Mouse (Mus musculus) embryonic facial prominence, embryonic 10.5 days (tissue): ENCODE data around the gene Lyst. TPM values are rescaled to one million over a fixed set of nuclear protein-coding genes. Genes with fewer than 3 reads are reported as not detected.

Experiments
- DNase-seq: peaks from one replicate; pipeline ENCODE4 v3.0.0-alpha.2; 2017; ENCODE audit warnings: low spot score
- H3K27ac ChIP-seq: fragments of 300-500 bp; sonication (generic); replicated peaks from 2 replicates; pipeline ENCODE4 v1.5.1; 2016; ENCODE audit warnings: mild to moderate bottlenecking
- H3K27me3 ChIP-seq: fragments of 300-500 bp; sonication (generic); replicated peaks from 2 replicates; pipeline ENCODE4 v1.6.1; 2016; ENCODE audit warnings: low read depth, mild to moderate bottlenecking; ENCODE audit not compliant: poor library complexity, severe bottlenecking
- H3K36me3 ChIP-seq: fragments of 300-500 bp; sonication (generic); replicated peaks from 2 replicates; pipeline ENCODE4 v1.6.1; 2016; ENCODE audit warnings: mild to moderate bottlenecking, moderate library complexity
- H3K4me1 ChIP-seq: fragments of 300-500 bp; sonication (generic); 2 replicates; pipeline ENCODE4 v1.6.1; 2016
- H3K4me3 ChIP-seq: fragments of 300-500 bp; sonication (generic); 2 replicates; pipeline ENCODE4 v1.5.1; 2016; ENCODE audit warnings: mild to moderate bottlenecking, moderate library complexity
- H3K9me3 ChIP-seq: fragments of 300-500 bp; sonication (generic); 2 replicates; pipeline ENCODE4 v1.6.1; 2016; ENCODE audit warnings: mild to moderate bottlenecking
- WGBS: fragments of 180-500 bp; shearing (Covaris S2); methylation state at CpG from one replicate; pipeline ENCODE4 v1.1.7; 2016; 5-methylcytosine and 5-hydroxymethylcytosine counted together
- polyA plus RNA-seq: library from polyadenylated mRNA; unstranded; fragments of >200 nt; fragmentation: Nextera tagmentation; extraction: Ambion mirVana; gene quantifications from 2 replicates; pipeline ENCODE4 v1.2.1, GENCODE M21; 2016

Lyst gene
- polyA plus RNA-seq, 1 experiment from 2014 or later, result 3.6 TPM

- WGBS, result 82% methylated on average over 5 of the region's 5 CpGs
- Histone ChIP-seq H3K27ac (no peak overlapping the region), H3K9me3 (no peaks in the 10 kb centered on the region), H3K36me3 (no peaks in the 10 kb centered on the region), H3K4me3 (no peak overlapping the region), H3K4me1 (no peaks in the 10 kb centered on the region), H3K27me3 (no peaks in the 10 kb centered on the region)
- DNase-seq, result no peak
Observed at GRCm38 (mm10) chr13:13558900-13559299, 31.3 kb upstream of the Lyst start.

- H3K4me3 ChIP-seq, result no peak overlapping the region
- no peaks in the 10 kb centered on the region for H3K27me3 ChIP-seq
- no peaks in the 10 kb centered on the region for H3K9me3 ChIP-seq
- H3K4me1 ChIP-seq, result no peaks in the 10 kb centered on the region
- WGBS, result 89% methylated on average over 6 of the region's 6 CpGs
- no peaks in the 10 kb centered on the region for H3K36me3 ChIP-seq
- no peak overlapping the region for H3K27ac ChIP-seq
- no peak for DNase-seq
Observed at GRCm38 (mm10) chr13:13562571-13562970, 27.6 kb upstream of the Lyst start.

GRCm38 (mm10) chr13:13564116-13564515 is 26.1 kb upstream of the Lyst start:
- 81% methylated on average over 2 of the region's 2 CpGs for WGBS
- no peaks in the 10 kb centered on the region for H3K36me3 ChIP-seq
- no peak for DNase-seq
- no peaks in the 10 kb centered on the region for H3K4me1 ChIP-seq
- no peak overlapping the region for H3K4me3 ChIP-seq
- no peaks in the 10 kb centered on the region for H3K9me3 ChIP-seq
- H3K27me3 ChIP-seq, result no peaks in the 10 kb centered on the region
- H3K27ac ChIP-seq, result no peak overlapping the region

- H3K36me3 ChIP-seq, result no peaks in the 10 kb centered on the region
- H3K27ac ChIP-seq, result no peak overlapping the region
- H3K4me1 ChIP-seq, result no peaks in the 10 kb centered on the region; the same call in 1 of the 2 replicates
- WGBS, result 80% methylated on average over 4 of the region's 4 CpGs
- no peak overlapping the region for H3K4me3 ChIP-seq
- no peaks in the 10 kb centered on the region for H3K9me3 ChIP-seq
- no peaks in the 10 kb centered on the region for H3K27me3 ChIP-seq
- DNase-seq, result no peak
Observed at GRCm38 (mm10) chr13:13564541-13564940, 25.7 kb upstream of the Lyst start.

GRCm38 (mm10) chr13:13567640-13568039 is 22.6 kb upstream of the Lyst start:
- Histone ChIP-seq H3K4me3 (no peak overlapping the region), H3K4me1 (no peaks in the 10 kb centered on the region; the same call in 1 of the 2 replicates), H3K36me3 (no peaks in the 10 kb centered on the region), H3K27ac (no peak overlapping the region), H3K9me3 (no peaks in the 10 kb centered on the region), H3K27me3 (no peaks in the 10 kb centered on the region)
- 93% methylated on average over 6 of the region's 6 CpGs for WGBS
- DNase-seq, result no peak

- WGBS, result 73% methylated on average over 1 of the region's 1 CpGs
- Histone ChIP-seq H3K9me3 (no peaks in the 10 kb centered on the region), H3K4me1 (no peaks in the 10 kb centered on the region; the same call in 1 of the 2 replicates), H3K36me3 (no peaks in the 10 kb centered on the region), H3K27ac (no peak overlapping the region), H3K4me3 (no peak overlapping the region), H3K27me3 (no peaks in the 10 kb centered on the region)
- no peak for DNase-seq
Observed at GRCm38 (mm10) chr13:13568824-13569223, 21.4 kb upstream of the Lyst start.

GRCm38 (mm10) chr13:13569603-13570002 is 20.6 kb upstream of the Lyst start:
- H3K27me3 ChIP-seq, result no peaks in the 10 kb centered on the region
- H3K9me3 ChIP-seq, result no peaks in the 10 kb centered on the region
- no peaks in the 10 kb centered on the region for H3K36me3 ChIP-seq
- H3K4me3 ChIP-seq, result no peak overlapping the region
- H3K27ac ChIP-seq, result no peak overlapping the region
- no peak for DNase-seq
- H3K4me1 ChIP-seq, result no peaks in the 10 kb centered on the region; the same call in 1 of the 2 replicates

- H3K4me3 ChIP-seq, result no peak overlapping the region
- 79% methylated on average over 10 of the region's 10 CpGs for WGBS
- H3K9me3 ChIP-seq, result no peaks in the 10 kb centered on the region
- no peaks in the 10 kb centered on the region for H3K36me3 ChIP-seq
- no peak overlapping the region for H3K27ac ChIP-seq
- no peaks in the 10 kb centered on the region for H3K27me3 ChIP-seq
- H3K4me1 ChIP-seq, result peaks cover 14% of the 10 kb centered on the region; the same call in 1 of the 2 replicates
- no peak for DNase-seq
Observed at GRCm38 (mm10) chr13:13572060-13572835, 17.9 kb upstream of the Lyst start.

GRCm38 (mm10) chr13:13572941-13573340 is 17.3 kb upstream of the Lyst start:
- no peaks in the 10 kb centered on the region for H3K9me3 ChIP-seq
- no peaks in the 10 kb centered on the region for H3K27me3 ChIP-seq
- 83% methylated on average over 2 of the region's 2 CpGs for WGBS
- no peak for DNase-seq
- no peak overlapping the region for H3K4me3 ChIP-seq
- no peak overlapping the region for H3K27ac ChIP-seq
- H3K4me1 ChIP-seq, result peaks cover 14% of the 10 kb centered on the region; the same call in 1 of the 2 replicates
- no peaks in the 10 kb centered on the region for H3K36me3 ChIP-seq

GRCm38 (mm10) chr13:13573572-13574257 is 16.5 kb upstream of the Lyst start:
- 78% methylated on average over 5 of the region's 5 CpGs for WGBS
- H3K36me3 ChIP-seq, result no peaks in the 10 kb centered on the region
- H3K27ac ChIP-seq, result no peak overlapping the region
- H3K4me3 ChIP-seq, result no peak overlapping the region
- H3K9me3 ChIP-seq, result no peaks in the 10 kb centered on the region
- H3K27me3 ChIP-seq, result no peaks in the 10 kb centered on the region
- no peak for DNase-seq
- peaks cover 14% of the 10 kb centered on the region; the same call in 1 of the 2 replicates for H3K4me1 ChIP-seq

- H3K9me3 ChIP-seq, result no peaks in the 10 kb centered on the region
- H3K4me1 ChIP-seq, result peaks cover 14% of the 10 kb centered on the region; the same call in 1 of the 2 replicates
- DNase-seq, result no peak
- no peaks in the 10 kb centered on the region for H3K36me3 ChIP-seq
- H3K27me3 ChIP-seq, result no peaks in the 10 kb centered on the region
- H3K4me3 ChIP-seq, result no peak overlapping the region
- WGBS, result 80% methylated on average over 8 of the region's 8 CpGs
- no peak overlapping the region for H3K27ac ChIP-seq
Observed at GRCm38 (mm10) chr13:13574258-13574870, 15.8 kb upstream of the Lyst start.

- Histone ChIP-seq H3K27me3 (no peaks in the 10 kb centered on the region), H3K4me3 (no peak overlapping the region), H3K4me1 (peaks cover 14% of the 10 kb centered on the region; the same call in 1 of the 2 replicates), H3K9me3 (no peaks in the 10 kb centered on the region), H3K36me3 (no peaks in the 10 kb centered on the region), H3K27ac (no peak overlapping the region)
- no peak for DNase-seq
- WGBS, result 79% methylated on average over 8 of the region's 8 CpGs
Observed at GRCm38 (mm10) chr13:13575106-13575505, 15.1 kb upstream of the Lyst start.
